8 mouse cellular contexts compared by ENCODE assay signal in genomic region chr14:51026391-51027133, GRCm38 (mm10). TPM values are rescaled to one million over a fixed set of nuclear protein-coding genes. Genes with fewer than 3 reads are reported as not detected.
DNase-seq lines count a peak whose midpoint lies in the region; ATAC-seq and TF ChIP-seq lines count a peak whose summit lies in the region.

No protein-coding gene starts in this region.

- no peaks in the 10 kb centered on the region for H3K4me1 ChIP-seq in neural tube, embryonic 15.5 days
- H3K4me1 ChIP-seq in intestine, embryonic 16.5 days (ENCODE audit: control insufficient read depth, insufficient read depth, low read length) = no peaks in the 10 kb centered on the region
- H3K4me1 ChIP-seq in midbrain, embryonic 11.5 days (ENCODE audit: control insufficient read depth, insufficient read depth, low read length) = no peaks in the 10 kb centered on the region
- H3K4me1 ChIP-seq in spleen, adult 2 months (ENCODE audit: control insufficient read depth, insufficient read depth, insufficient read length) = no peaks in the 10 kb centered on the region

- no peak overlapping the region for H3K4me2 ChIP-seq in neural tube, embryonic 15.5 days
- no peak overlapping the region for H3K4me2 ChIP-seq in intestine, embryonic 16.5 days (ENCODE audit: low read depth, low read length)
- no peak overlapping the region for H3K4me2 ChIP-seq in midbrain, embryonic 11.5 days

- TF ChIP-seq CTCF in spleen, adult 2 months (IDR thresholded peaks at IDR 0.05; ENCODE audit: extremely low read depth, insufficient read depth, insufficient read length, insufficient replicate concordance) = peak; percentile 33; the same call in 1 of the 2 replicates

- no peaks in the 10 kb centered on the region for H3K36me3 ChIP-seq in neural tube, embryonic 15.5 days
- no peaks in the 10 kb centered on the region for H3K36me3 ChIP-seq in intestine, embryonic 16.5 days (ENCODE audit: control insufficient read depth, insufficient read depth, low read length)
- no peaks in the 10 kb centered on the region for H3K36me3 ChIP-seq in midbrain, embryonic 11.5 days (ENCODE audit: control insufficient read depth, insufficient read depth, low read length)
- no peaks in the 10 kb centered on the region for H3K36me3 ChIP-seq in spleen, adult 2 months (ENCODE audit: control insufficient read depth, insufficient read depth, low read length)

- peak; percentile 47 for DNase-seq in neural tube, embryonic 10.5 days (ENCODE audit: extremely low spot score, low spot score)
- peak; percentile 58 for DNase-seq in cerebellum, adult 11-12 months
- peak; percentile 78 for DNase-seq in forelimb bud, embryonic 11.5 days (ENCODE audit: low read depth, low spot score)
- DNase-seq in left cerebral cortex, postnatal 10 days (ENCODE audit: extremely low spot score in 1 of 2, low spot score in 2 of 2) = peak; percentile 44 to 67
- peak; percentile 94 for DNase-seq in midbrain, embryonic 11.5 days (ENCODE audit: low spot score, missing footprints)
- peak; percentile 69 to 74 for DNase-seq in spleen, adult 2 months (ENCODE audit: low read depth in 1 of 2, low spot score in 2 of 2)

- H3K27ac ChIP-seq in neural tube, embryonic 15.5 days (replicated peaks) = no peak overlapping the region
- H3K27ac ChIP-seq in intestine, embryonic 16.5 days (ENCODE audit: low read length) = no peak overlapping the region
- no peak overlapping the region for H3K27ac ChIP-seq in midbrain, embryonic 11.5 days (ENCODE audit: low read depth, low read length)
- H3K27ac ChIP-seq in spleen, adult 2 months (ENCODE audit: insufficient read depth, low read length) = no peak overlapping the region

- no peaks in the 10 kb centered on the region for H3K9me3 ChIP-seq in neural tube, embryonic 15.5 days (replicated peaks)
- H3K9me3 ChIP-seq in intestine, embryonic 16.5 days (ENCODE audit: control insufficient read depth, low read length) = no peaks in the 10 kb centered on the region
- no peaks in the 10 kb centered on the region for H3K9me3 ChIP-seq in midbrain, embryonic 11.5 days (ENCODE audit: control insufficient read depth, low read length)

- no peaks in the 10 kb centered on the region for H3K27me3 ChIP-seq in neural tube, embryonic 15.5 days (replicated peaks)
- no peaks in the 10 kb centered on the region for H3K27me3 ChIP-seq in intestine, embryonic 16.5 days (replicated peaks; ENCODE audit: control insufficient read depth, insufficient read depth, low read length)
- no peaks in the 10 kb centered on the region for H3K27me3 ChIP-seq in midbrain, embryonic 11.5 days (ENCODE audit: control insufficient read depth, insufficient read depth, low read length)
- H3K27me3 ChIP-seq in spleen, adult 2 months (ENCODE audit: control insufficient read depth, insufficient read depth, low read length) = no peaks in the 10 kb centered on the region

- 41% methylated on average over 5 of the region's 5 CpGs for WGBS in neural tube, embryonic 15.5 days
- WGBS in intestine, embryonic 16.5 days = 38% methylated on average over 5 of the region's 5 CpGs
- WGBS in midbrain, embryonic 11.5 days = 35% methylated on average over 5 of the region's 5 CpGs
- WGBS in spleen, adult 2 months = 39% methylated on average over 5 of the region's 5 CpGs

- ATAC-seq in neural tube, embryonic 15.5 days (ENCODE audit: low FRiP score) = no peak
- peak; percentile 65; the same call in 1 of the 2 replicates for ATAC-seq in intestine, embryonic 16.5 days
- peak; percentile 52; the same call in 1 of the 2 replicates for ATAC-seq in midbrain, embryonic 11.5 days (ENCODE audit: low FRiP score)

- intact Hi-C loops in left cerebral cortex, postnatal 10 days (cut with DNase I) = loop anchor here (2.0 to 5.0 kb wide), 2 partner anchors 36 to 71 kb away; no protein-coding TSS in a partner anchor

- TF ChIP-seq POLR2A in spleen, adult 2 months (IDR thresholded peaks at IDR 0.05; ENCODE audit: low read depth, low read length) = no peak

- no peak overlapping the region for H3K4me3 ChIP-seq in neural tube, embryonic 15.5 days (replicated peaks)
- no peak overlapping the region for H3K4me3 ChIP-seq in intestine, embryonic 16.5 days (ENCODE audit: low read length)
- H3K4me3 ChIP-seq in midbrain, embryonic 11.5 days (ENCODE audit: low read depth, low read length) = no peak overlapping the region
- H3K4me3 ChIP-seq in spleen, adult 2 months (ENCODE audit: extremely low read depth, insufficient read depth, insufficient read length) = no peak overlapping the region

- no peak overlapping the region for H3K9ac ChIP-seq in neural tube, embryonic 15.5 days (replicated peaks)
- no peak overlapping the region for H3K9ac ChIP-seq in intestine, embryonic 16.5 days (ENCODE audit: low read depth, low read length)
- H3K9ac ChIP-seq in midbrain, embryonic 11.5 days (ENCODE audit: low read length) = no peak overlapping the region

RNA-seq across cellular contexts. Expression of gene Rnase9, which starts 15.1 kb away (rescaled TPM):
- not detected in 2 replicates for polyA plus RNA-seq in neural tube, embryonic 15.5 days (2015; fragmentation: Nextera tagmentation; extraction: Ambion mirVana)
- not detected in 2 replicates for polyA plus RNA-seq in intestine, embryonic 16.5 days (2015; fragmentation: Nextera tagmentation; extraction: Ambion mirVana)
- total RNA-seq in left cerebral cortex, postnatal 10 days (2021) = not detected
- not detected in 2 replicates for polyA plus RNA-seq in midbrain, embryonic 11.5 days (2014; fragmentation: Nextera tagmentation; extraction: Ambion mirVana)
- polyA plus RNA-seq in spleen, adult 2 months (2012; rRNA removed) = not detected in 2 replicates

RNA-seq across cellular contexts. Expression of gene Rnase10, which starts 19.0 kb away (rescaled TPM):
- polyA plus RNA-seq in neural tube, embryonic 15.5 days (2015; fragmentation: Nextera tagmentation; extraction: Ambion mirVana) = 0.10 TPM in 1 of 2 replicates, not detected in the other
- polyA plus RNA-seq in intestine, embryonic 16.5 days (2015; fragmentation: Nextera tagmentation; extraction: Ambion mirVana) = 0.20 and 0.29 TPM in 2 replicates
- total RNA-seq in left cerebral cortex, postnatal 10 days (2021) = under 1 TPM in 1 of 2 experiments, not detected in 1; 0.30 TPM
- polyA plus RNA-seq in midbrain, embryonic 11.5 days (2014; fragmentation: Nextera tagmentation; extraction: Ambion mirVana) = not detected in 2 replicates
- not detected in 2 replicates for polyA plus RNA-seq in spleen, adult 2 months (2012; rRNA removed)

RNA-seq across cellular contexts. Expression of gene Rnase11, which starts 23.4 kb away (rescaled TPM):
- polyA plus RNA-seq in neural tube, embryonic 15.5 days (2015; fragmentation: Nextera tagmentation; extraction: Ambion mirVana) = not detected in 2 replicates
- not detected in 2 replicates for polyA plus RNA-seq in intestine, embryonic 16.5 days (2015; fragmentation: Nextera tagmentation; extraction: Ambion mirVana)
- not detected for total RNA-seq in left cerebral cortex, postnatal 10 days (2021)
- not detected in 2 replicates for polyA plus RNA-seq in midbrain, embryonic 11.5 days (2014; fragmentation: Nextera tagmentation; extraction: Ambion mirVana)
- polyA plus RNA-seq in spleen, adult 2 months (2012; rRNA removed) = not detected in 2 replicates

RNA-seq across cellular contexts. Expression of gene Rnase12, which starts 30.9 kb away (rescaled TPM):
- not detected in 2 replicates for polyA plus RNA-seq in neural tube, embryonic 15.5 days (2015; fragmentation: Nextera tagmentation; extraction: Ambion mirVana)
- polyA plus RNA-seq in intestine, embryonic 16.5 days (2015; fragmentation: Nextera tagmentation; extraction: Ambion mirVana) = 0.37 and 0.54 TPM in 2 replicates
- not detected for total RNA-seq in left cerebral cortex, postnatal 10 days (2021)
- not detected in 2 replicates for polyA plus RNA-seq in midbrain, embryonic 11.5 days (2014; fragmentation: Nextera tagmentation; extraction: Ambion mirVana)
- polyA plus RNA-seq in spleen, adult 2 months (2012; rRNA removed) = 0.68 and 1.1 TPM in 2 replicates

RNA-seq across cellular contexts. Expression of gene Olfr750, which starts 47.7 kb away (rescaled TPM):
- polyA plus RNA-seq in neural tube, embryonic 15.5 days (2015; fragmentation: Nextera tagmentation; extraction: Ambion mirVana) = not detected in 2 replicates
- polyA plus RNA-seq in intestine, embryonic 16.5 days (2015; fragmentation: Nextera tagmentation; extraction: Ambion mirVana) = not detected in 2 replicates
- total RNA-seq in left cerebral cortex, postnatal 10 days (2021) = not detected
- polyA plus RNA-seq in midbrain, embryonic 11.5 days (2014; fragmentation: Nextera tagmentation; extraction: Ambion mirVana) = not detected in 2 replicates
- polyA plus RNA-seq in spleen, adult 2 months (2012; rRNA removed) = not detected in 2 replicates
